Mouse (Mus musculus) layer of hippocampus, postnatal 36 days (tissue): ENCODE measurements at regions not wholly inside any gene's neighbourhood (a gene's known extent, or its start where the extent isn't known, plus 50 kb on each side); places are given as distances from the start of the nearest gene placed in this dataset.
A peak's percentile ranks its signal among the peaks of the same experiment; 100 is the strongest.

Experiments used
- DNase-seq, 2 experiments: peaks; one replicate each; pipeline ENCODE4 v3.0.0; 2022

- DNase-seq: no peak
Measured at GRCm38 (mm10) chr12:56472856-56473647, 63.7 kb downstream of the Nkx2-1 start.

- DNase-seq: no peak
Measured at GRCm38 (mm10) chr12:56470932-56471500, 65.7 kb downstream of the Nkx2-1 start.

- no peak for DNase-seq
Measured at GRCm38 (mm10) chr12:56459508-56460119, 77.1 kb downstream of the Nkx2-1 start.

- no peak for DNase-seq
Measured at GRCm38 (mm10) chr12:56458665-56459507, 77.8 kb downstream of the Nkx2-1 start.

- no peak for DNase-seq
Measured at GRCm38 (mm10) chr12:56457951-56458350, 78.8 kb downstream of the Nkx2-1 start.

GRCm38 (mm10) chr12:56457356-56457755, 79.4 kb downstream of the Nkx2-1 start:
- DNase-seq: no peak

GRCm38 (mm10) chr12:56450261-56450660, 86.4 kb downstream of the Nkx2-1 start:
- DNase-seq: no peak

- no peak for DNase-seq
Measured at GRCm38 (mm10) chr12:56448786-56449564, 87.7 kb downstream of the Nkx2-1 start.

- DNase-seq: no peak
Measured at GRCm38 (mm10) chr12:56441166-56441817, 95.4 kb downstream of the Nkx2-1 start.

- no peak for DNase-seq
Measured at GRCm38 (mm10) chr12:56440068-56440847, 94.6 kb upstream of the Mbip start.

- no peak for DNase-seq
Measured at GRCm38 (mm10) chr12:56438384-56438783, 92.7 kb upstream of the Mbip start.

GRCm38 (mm10) chr12:56437975-56438374, 92.3 kb upstream of the Mbip start:
- DNase-seq: no peak

GRCm38 (mm10) chr12:56426681-56427246, 81.1 kb upstream of the Mbip start:
- no peak for DNase-seq

GRCm38 (mm10) chr12:56416106-56416505, 70.4 kb upstream of the Mbip start:
- no peak for DNase-seq

GRCm38 (mm10) chr12:56414861-56415765, 69.4 kb upstream of the Mbip start:
- DNase-seq: peak; percentile 48 to 55

GRCm38 (mm10) chr12:56405658-56406057, 60.0 kb upstream of the Mbip start:
- DNase-seq: no peak

GRCm38 (mm10) chr12:56404833-56405232, 59.1 kb upstream of the Mbip start:
- DNase-seq: peak; percentile 17 to 38

GRCm38 (mm10) chr12:56404262-56404661, 58.6 kb upstream of the Mbip start:
- DNase-seq: no peak

GRCm38 (mm10) chr12:56403626-56404025, 57.9 kb upstream of the Mbip start:
- no peak for DNase-seq
